Mouse (Mus musculus) testis, adult 2 months (tissue): ENCODE results near the gene Hnf4a.
"Not testable (repeated sequence)": the region's sequence is repeated elsewhere in the genome, so short reads cannot be mapped to it uniquely, and the experiment has no call there.

Experiments used
- CTCF ChIP-seq: fragments of 200-500 bp; IDR thresholded peaks from 2 replicates; pipeline ENCODE4 v1.5.1; 2012; ENCODE audit warnings: low read depth, mild to moderate bottlenecking, inconsistent platforms, low read length, moderate library complexity; ENCODE audit not compliant: control insufficient read depth, insufficient read depth, insufficient replicate concordance
- POLR2A ChIP-seq: fragments of 200-500 bp; IDR thresholded peaks from 2 replicates; pipeline ENCODE4 v1.6.1; 2012; ENCODE audit warnings: low read depth, mild to moderate bottlenecking, inconsistent platforms, low read length, moderate library complexity; ENCODE audit not compliant: control insufficient read depth

DNA sequence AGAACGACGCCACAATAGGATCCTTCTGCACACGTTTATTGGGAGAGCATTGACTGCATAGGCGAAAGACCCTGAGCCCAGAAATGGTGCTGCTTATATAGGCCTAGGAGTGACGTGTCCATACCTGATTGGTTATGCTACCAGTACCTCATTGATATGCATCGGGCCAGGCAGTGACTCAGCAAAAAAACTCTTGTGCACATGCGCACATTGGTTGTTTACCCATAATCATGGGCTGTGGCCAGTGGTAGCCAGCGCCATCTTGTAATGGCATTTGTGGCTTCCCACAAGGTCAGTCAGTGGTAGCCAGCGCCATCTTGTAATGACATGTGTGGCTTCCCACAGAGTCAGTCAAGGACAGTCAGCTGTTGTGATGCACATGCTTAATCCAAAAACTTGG is 45.3 kb upstream of the Hnf4a start:
- not testable (repeated sequence) for TF ChIP-seq POLR2A, CTCF
